Mouse (Mus musculus) left cerebral cortex, postnatal 14 days (tissue): ENCODE measurements at regions not wholly inside any gene's neighbourhood (a gene's known extent, or its start where the extent isn't known, plus 50 kb on each side); places are given as distances from the start of the nearest gene placed in this dataset.
A peak's percentile ranks its signal among the peaks of the same experiment; 100 is the strongest.

Experiments used
- DNase-seq, 2 experiments: peaks; one replicate each; pipeline ENCODE4 v3.0.0; 2021 to 2022; ENCODE audit warnings: low spot score in 2 of 2, mixed read lengths in 1 of 2
- intact Hi-C: fragments of 180-260 bp; cut with DNase I; formaldehyde crosslinking; loops from one replicate; pipeline ENCODE4 v1.15.1; 2025
- microRNA-seq, 2 experiments: library from miRNA; unstranded; fragments of <30 nt; microRNA quantifications; one replicate each; pipeline ENCODE4 v1.2.0; 2022

- intact Hi-C loops, result no loop called here
- DNase-seq, result no peak
Observed at GRCm38 (mm10) chr3:115509658-115510057, 205.2 kb downstream of the S1pr1 start.

GRCm38 (mm10) chr3:115497420-115497819, 217.5 kb downstream of the S1pr1 start:
- intact Hi-C loops, result no loop called here
- DNase-seq, result no peak

GRCm38 (mm10) chr3:115496110-115496509, 218.8 kb downstream of the S1pr1 start:
- peak in 1 of 2 experiments; percentile 44 for DNase-seq
- intact Hi-C loops, result no loop called here

GRCm38 (mm10) chr3:115495692-115496091, 219.2 kb downstream of the S1pr1 start:
- no peak for DNase-seq
- intact Hi-C loops, result no loop called here

GRCm38 (mm10) chr3:115468980-115469379, 245.9 kb downstream of the S1pr1 start:
- intact Hi-C loops, result no loop called here
- DNase-seq, result no peak

- no peak for DNase-seq
- intact Hi-C loops, result no loop called here
Observed at GRCm38 (mm10) chr3:115467850-115468249, 247.0 kb downstream of the S1pr1 start.

- no peak for DNase-seq
- intact Hi-C loops, result no loop called here
Observed at GRCm38 (mm10) chr3:115462623-115463022, 252.2 kb downstream of the S1pr1 start.

Small RNA genes in the stretch of these regions (microRNA-seq; reads per million reads assigned to microRNA genes)
- gene Gm25347, result 0 reads per million in 2 experiments
